Mouse (Mus musculus) spleen, postnatal 14 days (tissue): ENCODE measurements around the gene Dhfr.
A peak's percentile ranks its signal among the peaks of the same experiment; 100 is the strongest.
"Not testable (repeated sequence)": the region's sequence is repeated elsewhere in the genome, so short reads cannot be mapped to it uniquely, and the experiment has no call there.

ENCODE experiments used
- DNase-seq, 2 experiments: peaks; one replicate each; pipeline ENCODE4 v3.0.0; 2021 to 2022; ENCODE audit warnings: low spot score in 2 of 2

The Dhfr gene

GRCm38 (mm10) chr13:92354456-92355271 lies at the start of gene Dhfr, which contains the start of gene Msh3:
Gene Dhfr, plus strand, starts transcription at chr13:92354726.
Gene Msh3, minus strand, starts transcription at chr13:92355003.
- peak; percentile 94 to 95 for DNase-seq

- no peak for DNase-seq
Observed at GRCm38 (mm10) chr13:92305680-92306079, 48.8 kb upstream of the Dhfr start, which contains the start of gene Gm20379. Gene Gm20379, plus strand, starts transcription at chr13:92305980.

GRCm38 (mm10) chr13:92314613-92315012 lies 39.9 kb upstream of the Dhfr start:
- DNase-seq: no peak

GRCm38 (mm10) chr13:92320770-92321169 lies 33.8 kb upstream of the Dhfr start:
- no peak for DNase-seq

GRCm38 (mm10) chr13:92326030-92326429 lies 28.5 kb upstream of the Dhfr start:
- DNase-seq: no peak

- DNase-seq: no peak
Observed at GRCm38 (mm10) chr13:92328000-92328399, 26.5 kb upstream of the Dhfr start.

- DNase-seq: no peak
Observed at GRCm38 (mm10) chr13:92330621-92331020, 23.9 kb upstream of the Dhfr start.

- no peak for DNase-seq
Observed at GRCm38 (mm10) chr13:92332103-92332879, 22.2 kb upstream of the Dhfr start.

- no peak for DNase-seq
Observed at GRCm38 (mm10) chr13:92336857-92337256, 17.7 kb upstream of the Dhfr start.

GRCm38 (mm10) chr13:92337773-92338462 lies 16.6 kb upstream of the Dhfr start:
- DNase-seq: no peak

- no peak for DNase-seq
Observed at GRCm38 (mm10) chr13:92339787-92340186, 14.7 kb upstream of the Dhfr start.

- DNase-seq: no peak
Observed at GRCm38 (mm10) chr13:92344033-92344432, 10.5 kb upstream of the Dhfr start.

GRCm38 (mm10) chr13:92346338-92346737 lies 8.2 kb upstream of the Dhfr start:
- DNase-seq: no peak

GRCm38 (mm10) chr13:92351100-92351499 lies 3.4 kb upstream of the Dhfr start:
- no peak for DNase-seq

- no peak for DNase-seq
Observed at GRCm38 (mm10) chr13:92353956-92354355, 570 bp upstream of the Dhfr start.

- DNase-seq: no peak
Observed at GRCm38 (mm10) chr13:92355272-92355643, 732 bp downstream of the Dhfr start.

GRCm38 (mm10) chr13:92356376-92356775 lies 1.9 kb downstream of the Dhfr start:
- DNase-seq: no peak

- no peak for DNase-seq
Observed at GRCm38 (mm10) chr13:92357644-92358043, 3.1 kb downstream of the Dhfr start.

- DNase-seq: no peak
Observed at GRCm38 (mm10) chr13:92361609-92362008, 7.1 kb downstream of the Dhfr start.

GRCm38 (mm10) chr13:92365312-92365711 lies 10.8 kb downstream of the Dhfr start:
- no peak for DNase-seq

- no peak for DNase-seq
Observed at GRCm38 (mm10) chr13:92370811-92371210, 16.3 kb downstream of the Dhfr start.

GRCm38 (mm10) chr13:92371466-92371865 lies 16.9 kb downstream of the Dhfr start:
- not testable (repeated sequence) for DNase-seq
